Mouse (Mus musculus) lung, postnatal 0 days (tissue): Measurements from ENCODE around the gene Capn11. TPM values are rescaled to one million over a fixed set of nuclear protein-coding genes. Genes with fewer than 3 reads are reported as not detected.

Experiments
- ATAC-seq: fragments of 200-750 bp; cut with Nextera tagmentation; 2 replicates; pipeline ENCODE4 v1.8.0; 2017; ENCODE audit warnings: moderate library complexity
- DNase-seq: peaks from one replicate; pipeline ENCODE4 v3.0.0-alpha.2; 2016; ENCODE audit warnings: low spot score
- H3K27ac ChIP-seq: fragments of 300-500 bp; sonication (generic); 2 replicates; pipeline ENCODE4 v1.5.1; 2014; ENCODE audit warnings: antibody characterized with exemption, mild to moderate bottlenecking, low read length, mixed read lengths
- H3K27me3 ChIP-seq: fragments of 300-500 bp; sonication (generic); replicated peaks from 2 replicates; pipeline ENCODE4 v1.6.1; 2014; ENCODE audit warnings: low read length, mixed read lengths; ENCODE audit not compliant: insufficient read depth
- H3K36me3 ChIP-seq: fragments of 300-500 bp; sonication (generic); 2 replicates; pipeline ENCODE4 v1.6.1; 2014; ENCODE audit warnings: low read length, mixed read lengths; ENCODE audit not compliant: insufficient read depth
- H3K4me1 ChIP-seq: fragments of 300-500 bp; sonication (generic); 2 replicates; pipeline ENCODE4 v1.6.1; 2014; ENCODE audit warnings: antibody characterized with exemption, low read depth, low read length, mixed read lengths; ENCODE audit not compliant: insufficient read depth
- H3K4me2 ChIP-seq: fragments of 300-500 bp; sonication (generic); replicated peaks from 2 replicates; pipeline ENCODE4 v1.6.1; 2014; ENCODE audit warnings: low read depth, mild to moderate bottlenecking, low read length, moderate library complexity, mixed read lengths
- H3K4me3 ChIP-seq: fragments of 300-500 bp; sonication (generic); 2 replicates; pipeline ENCODE4 v1.5.1; 2014; ENCODE audit warnings: low read depth, low read length
- H3K9ac ChIP-seq: fragments of 300-500 bp; sonication (generic); replicated peaks from 2 replicates; pipeline ENCODE4 v1.6.1; 2014; ENCODE audit warnings: low read depth, mild to moderate bottlenecking
- H3K9me3 ChIP-seq: fragments of 300-500 bp; sonication (generic); 2 replicates; pipeline ENCODE4 v1.6.1; 2016; ENCODE audit warnings: low read length, mixed read lengths
- CTCF ChIP-seq: IDR thresholded peaks from 2 replicates; pipeline ENCODE4 v1.5.1; 2016; ENCODE audit warnings: antibody characterized with exemption, mild to moderate bottlenecking
- EP300 ChIP-seq: IDR thresholded peaks from 2 replicates; pipeline ENCODE4 v1.6.1; 2016; ENCODE audit warnings: antibody characterized with exemption, mild to moderate bottlenecking, control low read depth
- WGBS: fragments of 180-500 bp; shearing (Covaris S2); extraction: QIAGEN DNeasy Blood & Tissue Kit; methylation state at CpG from one replicate; pipeline ENCODE4 v1.1.7; 2014; 5-methylcytosine and 5-hydroxymethylcytosine counted together
- polyA plus RNA-seq: library from polyadenylated mRNA; unstranded; fragments of >200 nt; fragmentation: Nextera tagmentation; extraction: Ambion mirVana; gene quantifications from 2 replicates; pipeline ENCODE4 v1.2.1, GENCODE M21; 2015

The Capn11 gene
- polyA plus RNA-seq, 1 experiment from 2014 or later: not detected

- TF ChIP-seq EP300: no peak
- TF ChIP-seq CTCF: no peak
- Histone ChIP-seq H3K4me1 (peaks cover 9% of the 10 kb centered on the region; the same call in 1 of the 2 replicates), H3K27ac (peak overlapping the region; percentile 88), H3K4me3 (peak overlapping the region; percentile 92), H3K9me3 (no peaks in the 10 kb centered on the region), H3K4me2 (peak overlapping the region; percentile 96), H3K36me3 (no peaks in the 10 kb centered on the region), H3K9ac (peak overlapping the region; percentile 86), H3K27me3 (no peaks in the 10 kb centered on the region)
- WGBS: 2% methylated on average over 53 of the region's 58 CpGs
- peak; percentile 35 for ATAC-seq
- DNase-seq: peak; percentile 46
These were observed 26.3 kb upstream of the Capn11 start for GRCm38 (mm10) chr17:45685171-45686092.

GRCm38 (mm10) chr17:45684667-45685131 lies 25.6 kb upstream of the Capn11 start:
- Histone ChIP-seq H3K4me2 (peak overlapping the region; percentile 96), H3K4me3 (peak overlapping the region; percentile 92), H3K27ac (peak overlapping the region; percentile 88), H3K27me3 (no peaks in the 10 kb centered on the region), H3K4me1 (peaks cover 9% of the 10 kb centered on the region; the same call in 1 of the 2 replicates), H3K9me3 (no peaks in the 10 kb centered on the region), H3K36me3 (no peaks in the 10 kb centered on the region), H3K9ac (peak overlapping the region; percentile 86)
- DNase-seq: no peak
- ATAC-seq: no peak
- 31% methylated on average over 14 of the region's 14 CpGs for WGBS
- TF ChIP-seq EP300 (no peak), CTCF (no peak)

GRCm38 (mm10) chr17:45682843-45683242 lies 23.7 kb upstream of the Capn11 start:
- no peak overlapping the region for H3K4me2 ChIP-seq
- H3K36me3 ChIP-seq: peaks cover 5% of the 10 kb centered on the region
- no peak overlapping the region for H3K9ac ChIP-seq
- DNase-seq: no peak
- ATAC-seq: no peak
- H3K4me3 ChIP-seq: no peak overlapping the region
- H3K4me1 ChIP-seq: peaks cover 9% of the 10 kb centered on the region
- no peak overlapping the region for H3K27ac ChIP-seq
- H3K27me3 ChIP-seq: no peaks in the 10 kb centered on the region
- no peaks in the 10 kb centered on the region for H3K9me3 ChIP-seq
- no peak for TF ChIP-seq EP300
- no peak for TF ChIP-seq CTCF
- WGBS: 76% methylated on average over 4 of the region's 4 CpGs

- no peaks in the 10 kb centered on the region for H3K27me3 ChIP-seq
- TF ChIP-seq CTCF: peak; percentile 63
- TF ChIP-seq EP300: no peak
- WGBS: 94% methylated on average over 1 of the region's 1 CpGs
- no peak overlapping the region for H3K9ac ChIP-seq
- H3K4me3 ChIP-seq: no peak overlapping the region
- H3K4me2 ChIP-seq: no peak overlapping the region
- no peak overlapping the region for H3K27ac ChIP-seq
- peaks cover 5% of the 10 kb centered on the region for H3K36me3 ChIP-seq
- peaks cover 9% of the 10 kb centered on the region for H3K4me1 ChIP-seq
- no peak for ATAC-seq
- DNase-seq: no peak
- H3K9me3 ChIP-seq: no peaks in the 10 kb centered on the region
These were observed 22.5 kb upstream of the Capn11 start for GRCm38 (mm10) chr17:45681588-45681987.

GRCm38 (mm10) chr17:45680391-45680980 lies 21.4 kb upstream of the Capn11 start:
- peaks cover 5% of the 10 kb centered on the region for H3K36me3 ChIP-seq
- TF ChIP-seq EP300 (no peak), CTCF (no peak)
- H3K9ac ChIP-seq: no peak overlapping the region
- ATAC-seq (peak; percentile 79), DNase-seq (peak; percentile 83)
- WGBS: 49% methylated on average over 8 of the region's 8 CpGs
- peaks cover 9% of the 10 kb centered on the region for H3K4me1 ChIP-seq
- H3K9me3 ChIP-seq: no peaks in the 10 kb centered on the region
- no peaks in the 10 kb centered on the region for H3K27me3 ChIP-seq
- no peak overlapping the region for H3K4me3 ChIP-seq
- H3K27ac ChIP-seq: peak overlapping the region; percentile 52; the same call in 1 of the 2 replicates
- peak overlapping the region; percentile 23; the same call in 1 of the 2 replicates for H3K4me2 ChIP-seq

- peaks cover 13% of the 10 kb centered on the region for H3K36me3 ChIP-seq
- TF ChIP-seq CTCF: peak; percentile 92
- no peak for TF ChIP-seq EP300
- H3K9ac ChIP-seq: no peak overlapping the region
- DNase-seq (no peak), ATAC-seq (0 out of 2 replicates have a peak, but pooled peaks have one; percentile 9)
- H3K27me3 ChIP-seq: no peaks in the 10 kb centered on the region
- H3K4me3 ChIP-seq: no peak overlapping the region
- 27% methylated on average over 7 of the region's 7 CpGs for WGBS
- H3K9me3 ChIP-seq: no peaks in the 10 kb centered on the region
- no peaks in the 10 kb centered on the region; the same call in 1 of the 2 replicates for H3K4me1 ChIP-seq
- no peak overlapping the region for H3K4me2 ChIP-seq
- H3K27ac ChIP-seq: no peak overlapping the region
These were observed 19.0 kb upstream of the Capn11 start for GRCm38 (mm10) chr17:45678106-45678505.
